Mouse (Mus musculus): ENCODE measurements around the gene Slc17a9. TPM values are rescaled to one million over a fixed set of nuclear protein-coding genes. Genes with fewer than 3 reads are reported as not detected.

Slc17a9 gene
- total RNA-seq, 2 experiments from 2014 or later, result 9.0 to 19.4 TPM

Other genes starting within 250 kb of the Slc17a9 start
- gene Ntsr1, start 225.3 kb upstream of the Slc17a9 start, total RNA-seq (2014; fragmentation: Nextera tagmentation), result not detected in 2 replicates
- not detected in 2 replicates for gene Ntsr1, start 225.3 kb upstream of the Slc17a9 start, total RNA-seq (2017)
- 38.2 and 39.9 TPM in 2 replicates for gene Mrgbp, start 144.0 kb upstream of the Slc17a9 start, total RNA-seq (2014; fragmentation: Nextera tagmentation)
- 27.1 and 28.9 TPM in 2 replicates for gene Mrgbp, start 144.0 kb upstream of the Slc17a9 start, total RNA-seq (2017)
- 32.5 and 34.2 TPM in 2 replicates for gene Ogfr, start 136.0 kb upstream of the Slc17a9 start, total RNA-seq (2014; fragmentation: Nextera tagmentation)
- 40.3 and 42.0 TPM in 2 replicates for gene Ogfr, start 136.0 kb upstream of the Slc17a9 start, total RNA-seq (2017)
- 0.41 TPM in 1 of 2 replicates, not detected in the other for gene Col9a3, start 127.5 kb upstream of the Slc17a9 start, total RNA-seq (2014; fragmentation: Nextera tagmentation)
- gene Col9a3, start 127.5 kb upstream of the Slc17a9 start, total RNA-seq (2017), result 0.26 and 0.57 TPM in 2 replicates
- gene Tcfl5, start 82.6 kb upstream of the Slc17a9 start, total RNA-seq (2014; fragmentation: Nextera tagmentation), result not detected in 2 replicates
- gene Tcfl5, start 82.6 kb upstream of the Slc17a9 start, total RNA-seq (2017), result not detected in 2 replicates
- 44.8 and 57.8 TPM in 2 replicates for gene Dido1, start 15.3 kb upstream of the Slc17a9 start, total RNA-seq (2014; fragmentation: Nextera tagmentation)
- 48.5 and 51.3 TPM in 2 replicates for gene Dido1, start 15.3 kb upstream of the Slc17a9 start, total RNA-seq (2017)
- 50.9 and 61.5 TPM in 2 replicates for gene Gid8, start 15.1 kb upstream of the Slc17a9 start, total RNA-seq (2014; fragmentation: Nextera tagmentation)
- gene Gid8, start 15.1 kb upstream of the Slc17a9 start, total RNA-seq (2017), result 58.6 and 64.3 TPM in 2 replicates
- gene Bhlhe23, start 51.6 kb downstream of the Slc17a9 start, total RNA-seq (2014; fragmentation: Nextera tagmentation), result not detected in 2 replicates
- gene Bhlhe23, start 51.6 kb downstream of the Slc17a9 start, total RNA-seq (2017), result not detected in 2 replicates
- gene Ythdf1, start 195.7 kb downstream of the Slc17a9 start, total RNA-seq (2014; fragmentation: Nextera tagmentation), result 46.7 and 63.6 TPM in 2 replicates
- 34.0 and 35.8 TPM in 2 replicates for gene Ythdf1, start 195.7 kb downstream of the Slc17a9 start, total RNA-seq (2017)
- gene Birc7, start 203.8 kb downstream of the Slc17a9 start, total RNA-seq (2014; fragmentation: Nextera tagmentation), result not detected in 2 replicates
- not detected in 2 replicates for gene Birc7, start 203.8 kb downstream of the Slc17a9 start, total RNA-seq (2017)
- gene Nkain4, start 229.4 kb downstream of the Slc17a9 start, total RNA-seq (2014; fragmentation: Nextera tagmentation), result not detected in 2 replicates
- gene Nkain4, start 229.4 kb downstream of the Slc17a9 start, total RNA-seq (2017), result not detected in 2 replicates
- gene Arfgap1, start 242.0 kb downstream of the Slc17a9 start, total RNA-seq (2014; fragmentation: Nextera tagmentation), result 27.5 and 31.3 TPM in 2 replicates
- 28.1 and 30.1 TPM in 2 replicates for gene Arfgap1, start 242.0 kb downstream of the Slc17a9 start, total RNA-seq (2017)